Mouse (Mus musculus): ENCODE results near the gene Calhm2. TPM values are rescaled to one million over a fixed set of nuclear protein-coding genes. Genes with fewer than 3 reads are reported as not detected.

The Calhm2 gene
- polyA plus RNA-seq (2014; fragmentation: Nextera tagmentation; extraction: Ambion mirVana): 0.45 and 0.49 TPM in 2 replicates

DNA sequence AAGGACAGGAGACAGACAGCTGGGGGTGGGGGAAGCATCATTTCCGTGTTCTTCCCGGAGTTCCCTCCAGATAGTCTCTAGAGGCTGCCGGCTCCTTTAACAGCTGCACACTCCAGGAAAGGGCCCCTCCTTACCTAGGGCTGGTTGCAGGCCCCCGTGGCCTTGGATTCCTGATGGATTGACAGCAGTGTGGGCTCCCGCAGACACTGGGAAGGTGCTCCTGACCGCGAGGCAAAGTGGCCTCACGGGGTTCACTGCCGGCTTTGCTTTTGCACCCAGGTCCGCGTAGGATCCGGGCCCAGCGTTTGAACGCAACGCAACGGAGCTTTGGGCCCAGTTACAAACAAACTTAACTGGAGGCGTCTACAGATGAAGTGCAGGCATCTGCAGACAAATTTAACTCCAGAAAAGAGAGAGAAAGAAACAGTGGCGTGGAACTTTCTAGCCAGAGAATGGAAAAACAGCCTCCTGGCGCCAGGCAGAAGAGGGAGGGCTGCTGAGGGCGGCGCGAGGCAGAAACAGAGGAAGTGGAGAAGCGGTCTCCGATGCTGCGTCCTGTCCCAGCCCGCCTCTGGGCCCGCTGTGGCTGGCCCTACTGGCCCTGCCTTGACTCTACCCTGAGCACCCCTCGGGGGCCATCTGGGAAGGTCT is at the start of gene Calhm2:
TSS of gene Calhm2 (minus strand) at position 524 of the 651 bp plus-strand sequence.
- ATAC-seq (ENCODE audit: low FRiP score, low TSS enrichment) (no peak), DNase-seq (peak; percentile 22)
- no peaks in the 10 kb centered on the region for H3K27me3 ChIP-seq (ENCODE audit: control insufficient read depth, insufficient read depth, low read length)
- peaks cover 4% of the 10 kb centered on the region for H3K36me3 ChIP-seq (ENCODE audit: control insufficient read depth, insufficient read depth, low read length)
- H3K27ac ChIP-seq (replicated peaks; ENCODE audit: low read depth, low read length): no peak within 1 kb of the TSS
- 11% methylated on average over 28 of the region's 28 CpGs for WGBS
- peak within 1 kb of the TSS; percentile 40 for H3K4me2 ChIP-seq (ENCODE audit: low read length)
- H3K4me3 ChIP-seq (replicated peaks; ENCODE audit: low read depth, low read length): no peak within 1 kb of the TSS; the same call in 1 of the 2 replicates
- H3K4me1 ChIP-seq (ENCODE audit: control insufficient read depth, insufficient read depth, low read length): peaks cover 15% of the 10 kb centered on the region
- no peak within 1 kb of the TSS; the same call in 1 of the 2 replicates for H3K9ac ChIP-seq (replicated peaks; ENCODE audit: low read length)
- no peaks in the 10 kb centered on the region for H3K9me3 ChIP-seq (ENCODE audit: control insufficient read depth, low read length)

GRCm38 (mm10) chr19:47186514-47187275 is 48.6 kb upstream of the Calhm2 start:
- ATAC-seq (ENCODE audit: low FRiP score, low TSS enrichment) (no peak), DNase-seq (no peak)
- no peak overlapping the region for H3K4me2 ChIP-seq (ENCODE audit: low read length)
- H3K4me1 ChIP-seq (ENCODE audit: control insufficient read depth, insufficient read depth, low read length): 0 out of 2 replicates have a peak, but pooled peaks cover 3% of the 10 kb centered on the region
- no peaks in the 10 kb centered on the region for H3K36me3 ChIP-seq (ENCODE audit: control insufficient read depth, insufficient read depth, low read length)
- H3K27ac ChIP-seq (replicated peaks; ENCODE audit: low read depth, low read length): no peak overlapping the region
- 41% methylated on average over 15 of the region's 15 CpGs for WGBS
- H3K27me3 ChIP-seq (ENCODE audit: control insufficient read depth, insufficient read depth, low read length): no peaks in the 10 kb centered on the region
- peaks cover 3% of the 10 kb centered on the region; the same call in 1 of the 2 replicates for H3K9me3 ChIP-seq (ENCODE audit: control insufficient read depth, low read length)
- H3K4me3 ChIP-seq (replicated peaks; ENCODE audit: low read depth, low read length): no peak overlapping the region
- H3K9ac ChIP-seq (replicated peaks; ENCODE audit: low read length): no peak overlapping the region

DNA sequence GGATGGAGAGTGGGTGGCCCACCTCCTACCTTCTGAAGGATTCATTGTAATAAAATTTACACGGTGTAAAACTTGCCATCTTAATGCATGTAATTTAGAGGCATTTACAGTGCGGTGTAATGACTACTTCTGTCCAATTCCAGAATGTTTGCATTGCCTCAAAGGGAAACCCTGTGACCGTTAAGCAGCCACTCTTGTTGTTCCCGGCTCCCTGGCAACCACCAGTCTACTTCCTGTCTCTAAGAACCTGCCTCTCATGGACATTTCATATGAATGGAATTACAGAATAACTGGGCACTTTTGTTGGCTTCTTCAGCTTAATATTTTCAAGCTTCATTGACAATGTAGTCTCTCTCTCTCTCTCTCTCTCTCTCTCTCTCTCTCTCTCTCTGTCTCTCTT is 46.6 kb upstream of the Calhm2 start:
- Histone ChIP-seq H3K9me3 (ENCODE audit: control insufficient read depth, low read length) (peaks cover 3% of the 10 kb centered on the region; the same call in 1 of the 2 replicates), H3K27me3 (ENCODE audit: control insufficient read depth, insufficient read depth, low read length) (peaks cover 10% of the 10 kb centered on the region; the same call in 1 of the 2 replicates), H3K36me3 (ENCODE audit: control insufficient read depth, insufficient read depth, low read length) (no peaks in the 10 kb centered on the region), H3K4me2 (ENCODE audit: low read length) (no peak overlapping the region), H3K9ac (replicated peaks; ENCODE audit: low read length) (no peak overlapping the region), H3K4me1 (ENCODE audit: control insufficient read depth, insufficient read depth, low read length) (peaks cover 3% of the 10 kb centered on the region; the same call in 1 of the 2 replicates), H3K4me3 (replicated peaks; ENCODE audit: low read depth, low read length) (no peak overlapping the region), H3K27ac (replicated peaks; ENCODE audit: low read depth, low read length) (no peak overlapping the region)
- ATAC-seq (ENCODE audit: low FRiP score, low TSS enrichment) (no peak), DNase-seq (no peak)
- WGBS: 70% methylated on average over 4 of the region's 4 CpGs

DNA sequence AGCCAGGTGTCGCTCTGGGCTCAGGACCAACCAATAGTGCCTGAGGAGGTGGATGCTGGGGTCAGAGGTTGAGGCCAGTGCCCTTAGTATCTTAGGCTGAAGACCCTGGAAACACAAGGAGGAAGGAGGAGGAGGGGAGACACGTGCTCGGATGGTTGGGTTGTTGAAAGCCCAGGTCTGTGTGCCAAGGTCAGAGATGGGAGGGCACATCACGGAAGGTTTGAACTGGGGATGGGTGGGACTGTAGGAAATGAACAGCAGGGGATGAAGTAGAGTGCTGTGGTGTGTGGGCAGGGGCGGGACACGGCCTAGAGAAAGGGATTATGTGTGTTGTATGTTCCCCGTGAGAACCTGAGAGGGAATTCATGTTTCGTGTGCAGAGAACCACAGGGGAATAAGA is 46.1 kb upstream of the Calhm2 start:
- Histone ChIP-seq H3K36me3 (ENCODE audit: control insufficient read depth, insufficient read depth, low read length) (no peaks in the 10 kb centered on the region), H3K4me1 (ENCODE audit: control insufficient read depth, insufficient read depth, low read length) (peaks cover 3% of the 10 kb centered on the region; the same call in 1 of the 2 replicates), H3K27ac (replicated peaks; ENCODE audit: low read depth, low read length) (no peak overlapping the region), H3K9me3 (ENCODE audit: control insufficient read depth, low read length) (peaks cover 3% of the 10 kb centered on the region; the same call in 1 of the 2 replicates), H3K4me3 (replicated peaks; ENCODE audit: low read depth, low read length) (no peak overlapping the region), H3K27me3 (ENCODE audit: control insufficient read depth, insufficient read depth, low read length) (peaks cover 12% of the 10 kb centered on the region; the same call in 1 of the 2 replicates), H3K4me2 (ENCODE audit: low read length) (no peak overlapping the region), H3K9ac (replicated peaks; ENCODE audit: low read length) (no peak overlapping the region)
- no peak for ATAC-seq (ENCODE audit: low FRiP score, low TSS enrichment)
- no peak for DNase-seq
- 69% methylated on average over 8 of the region's 8 CpGs for WGBS

DNA sequence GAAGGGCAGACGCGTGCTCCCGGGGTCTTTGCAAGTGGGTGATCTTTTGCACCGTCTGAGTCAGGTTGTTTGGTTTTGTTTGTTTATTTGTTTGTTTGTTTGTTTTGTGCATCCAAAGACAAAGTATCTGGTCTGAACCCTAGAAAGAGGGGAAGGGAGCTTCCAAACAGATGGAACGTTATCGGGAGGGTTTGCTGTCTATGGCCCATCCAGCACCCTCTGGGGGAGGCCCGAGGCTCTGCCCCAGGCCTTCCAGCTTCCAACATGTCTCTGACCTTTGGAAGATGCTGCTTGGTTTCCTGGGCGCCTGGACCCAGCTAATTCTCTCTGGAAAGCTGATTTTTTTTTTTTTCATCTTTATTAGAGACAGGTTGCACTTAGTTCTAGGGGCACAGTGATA is 41.9 kb upstream of the Calhm2 start:
- Histone ChIP-seq H3K36me3 (ENCODE audit: control insufficient read depth, insufficient read depth, low read length) (no peaks in the 10 kb centered on the region), H3K9ac (replicated peaks; ENCODE audit: low read length) (peak overlapping the region; percentile 67), H3K9me3 (ENCODE audit: control insufficient read depth, low read length) (peaks cover 3% of the 10 kb centered on the region; the same call in 1 of the 2 replicates), H3K4me1 (ENCODE audit: control insufficient read depth, insufficient read depth, low read length) (no peaks in the 10 kb centered on the region; the same call in 1 of the 2 replicates), H3K4me3 (replicated peaks; ENCODE audit: low read depth, low read length) (peak overlapping the region; percentile 68), H3K27me3 (ENCODE audit: control insufficient read depth, insufficient read depth, low read length) (peaks cover 12% of the 10 kb centered on the region; the same call in 1 of the 2 replicates), H3K4me2 (ENCODE audit: low read length) (peak overlapping the region; percentile 93), H3K27ac (replicated peaks; ENCODE audit: low read depth, low read length) (no peak overlapping the region)
- no peak for DNase-seq
- 13% methylated on average over 8 of the region's 8 CpGs for WGBS
- no peak for ATAC-seq (ENCODE audit: low FRiP score, low TSS enrichment)

DNA sequence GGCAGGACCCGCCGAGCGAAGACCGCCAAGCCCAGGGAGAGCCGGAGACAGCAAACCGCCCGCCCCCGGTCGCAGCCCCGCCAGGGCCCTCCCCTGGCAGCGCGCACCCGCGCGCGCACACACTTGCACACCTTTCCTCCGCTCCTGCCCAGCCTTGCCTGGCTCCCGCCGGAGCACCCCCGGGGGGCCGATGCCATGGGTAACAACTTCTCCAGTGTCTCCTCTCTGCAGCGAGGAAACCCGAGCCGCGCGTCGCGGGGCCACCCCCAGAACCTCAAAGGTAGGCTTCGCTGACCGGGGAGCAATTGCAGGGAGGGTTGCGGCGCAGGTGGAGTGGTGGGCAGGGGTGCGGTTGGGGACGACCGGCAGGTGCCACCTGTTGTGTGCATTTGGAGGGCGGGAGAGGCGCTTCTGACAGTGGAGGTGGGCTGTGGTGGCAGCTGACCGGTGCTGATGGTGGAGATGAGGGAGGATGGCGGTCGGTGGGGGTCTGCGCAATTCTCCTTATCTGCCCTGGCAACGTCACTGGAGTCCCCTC is 41.2 kb upstream of the Calhm2 start:
- Histone ChIP-seq H3K9ac (replicated peaks; ENCODE audit: low read length) (peak overlapping the region; percentile 67), H3K4me1 (ENCODE audit: control insufficient read depth, insufficient read depth, low read length) (no peaks in the 10 kb centered on the region; the same call in 1 of the 2 replicates), H3K36me3 (ENCODE audit: control insufficient read depth, insufficient read depth, low read length) (no peaks in the 10 kb centered on the region), H3K9me3 (ENCODE audit: control insufficient read depth, low read length) (peaks cover 3% of the 10 kb centered on the region; the same call in 1 of the 2 replicates), H3K27ac (replicated peaks; ENCODE audit: low read depth, low read length) (peak overlapping the region; percentile 72), H3K4me3 (replicated peaks; ENCODE audit: low read depth, low read length) (peak overlapping the region; percentile 68), H3K4me2 (ENCODE audit: low read length) (peak overlapping the region; percentile 93), H3K27me3 (ENCODE audit: control insufficient read depth, insufficient read depth, low read length) (peaks cover 12% of the 10 kb centered on the region; the same call in 1 of the 2 replicates)
- peak; percentile 29; the same call in 1 of the 2 replicates for ATAC-seq (ENCODE audit: low FRiP score, low TSS enrichment)
- peak; percentile 73 for DNase-seq
- under 1% methylated on average over 38 of the region's 42 CpGs for WGBS

- no peaks in the 10 kb centered on the region; the same call in 1 of the 2 replicates for H3K4me1 ChIP-seq (ENCODE audit: control insufficient read depth, insufficient read depth, low read length)
- peak; percentile 63 for ATAC-seq (ENCODE audit: low FRiP score, low TSS enrichment)
- no peaks in the 10 kb centered on the region for H3K36me3 ChIP-seq (ENCODE audit: control insufficient read depth, insufficient read depth, low read length)
- under 1% methylated on average over 76 of the region's 98 CpGs for WGBS
- peaks cover 3% of the 10 kb centered on the region; the same call in 1 of the 2 replicates for H3K9me3 ChIP-seq (ENCODE audit: control insufficient read depth, low read length)
- peak; percentile 88 for DNase-seq
- peak within 1 kb of the TSS; percentile 93 for H3K4me2 ChIP-seq (ENCODE audit: low read length)
- peak within 1 kb of the TSS; percentile 68 for H3K4me3 ChIP-seq (replicated peaks; ENCODE audit: low read depth, low read length)
- peaks cover 12% of the 10 kb centered on the region; the same call in 1 of the 2 replicates for H3K27me3 ChIP-seq (ENCODE audit: control insufficient read depth, insufficient read depth, low read length)
- peak within 1 kb of the TSS; percentile 67 for H3K9ac ChIP-seq (replicated peaks; ENCODE audit: low read length)
- H3K27ac ChIP-seq (replicated peaks; ENCODE audit: low read depth, low read length): peak within 1 kb of the TSS; percentile 72
Measured at GRCm38 (mm10) chr19:47178431-47179271, 40.6 kb upstream of the Calhm2 start, which contains the start of gene Neurl1a. Gene Neurl1a (plus strand): TSS chr19:47178820.

All from midbrain, embryonic 14.5 days (tissue).